Mouse (Mus musculus) Patski (cell line): ENCODE measurements around the gene Pfdn6. TPM values are rescaled to one million over a fixed set of nuclear protein-coding genes. Genes with fewer than 3 reads are reported as not detected.
"Not testable (repeated sequence)": the region's sequence is repeated elsewhere in the genome, so short reads cannot be mapped to it uniquely, and the experiment has no call there.

Source experiments
- ATAC-seq: fragments of 100-300 bp; one replicate; pipeline ENCODE4 v1.8.0; 2021
- CTCF ChIA-PET: fragments of 350-600 bp; sonication (Branson Sonifier 250); formaldehyde crosslinking; loops from one replicate; lab custom pipeline; 2022; ENCODE audit warnings: inconsistent platforms; lab: Charles Lee
- POLR2A ChIA-PET: fragments of 350-600 bp; sonication (Branson Sonifier 250); formaldehyde crosslinking; loops from one replicate; lab custom pipeline; 2022; ENCODE audit warnings: antibody characterized with exemption, inconsistent platforms; lab: Charles Lee
- DNase-seq: peaks from one replicate; pipeline ENCODE4 v3.0.0-alpha.2; 2011; ENCODE audit warnings: low read depth, low spot score
- H3K27me3 ChIP-seq: fragments of 371-371 bp; one replicate; pipeline ENCODE4 v1.5.1; 2021
- CTCF ChIP-seq: fragments of 100-300 bp; IDR thresholded peaks from one replicate; pipeline ENCODE4 v1.5.1; 2021
- in situ Hi-C: fragments of 300-500 bp; cut with MboI; formaldehyde crosslinking; loops from 3 replicates; pipeline ENCODE4 v1.11.1; 2018; ENCODE audit warnings: low pct_unique_long_range_greater_than_20kb, mixed read lengths
- polyA plus RNA-seq: library from polyadenylated mRNA; unstranded; gene quantifications from one replicate; pipeline ENCODE4 v1.2.3, GENCODE M21; 2021

The Pfdn6 gene
- polyA plus RNA-seq, 1 experiment from 2014 or later = 115 TPM

DNA sequence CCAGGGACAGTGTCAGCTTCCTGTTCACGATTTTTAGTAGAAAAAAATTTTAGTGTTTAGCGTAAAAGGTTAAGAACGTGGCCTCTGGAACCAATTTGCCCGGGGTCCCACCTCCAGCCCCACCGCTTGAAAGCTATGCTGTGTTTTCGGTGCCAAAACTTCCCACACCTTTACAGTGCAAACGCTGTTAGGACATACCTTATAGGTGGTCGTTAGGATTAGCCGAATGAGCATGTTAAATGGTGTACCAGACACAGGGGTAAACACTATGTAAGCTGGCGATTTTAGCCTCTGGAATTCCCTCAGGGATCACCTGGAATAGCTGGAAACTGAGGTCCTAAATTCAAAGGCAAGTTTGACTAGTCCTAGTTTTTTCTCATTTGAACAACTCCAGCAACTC lies 16.2 kb upstream of the Pfdn6 start:
- POLR2A ChIA-PET = interaction anchor here (1.0 to 3.2 kb wide), 6 partner anchors 11 to 53 kb away, joined by 3 to 9 read pairs (median 4); partner anchors contain the start of genes Daxx and Wdr46

DNA sequence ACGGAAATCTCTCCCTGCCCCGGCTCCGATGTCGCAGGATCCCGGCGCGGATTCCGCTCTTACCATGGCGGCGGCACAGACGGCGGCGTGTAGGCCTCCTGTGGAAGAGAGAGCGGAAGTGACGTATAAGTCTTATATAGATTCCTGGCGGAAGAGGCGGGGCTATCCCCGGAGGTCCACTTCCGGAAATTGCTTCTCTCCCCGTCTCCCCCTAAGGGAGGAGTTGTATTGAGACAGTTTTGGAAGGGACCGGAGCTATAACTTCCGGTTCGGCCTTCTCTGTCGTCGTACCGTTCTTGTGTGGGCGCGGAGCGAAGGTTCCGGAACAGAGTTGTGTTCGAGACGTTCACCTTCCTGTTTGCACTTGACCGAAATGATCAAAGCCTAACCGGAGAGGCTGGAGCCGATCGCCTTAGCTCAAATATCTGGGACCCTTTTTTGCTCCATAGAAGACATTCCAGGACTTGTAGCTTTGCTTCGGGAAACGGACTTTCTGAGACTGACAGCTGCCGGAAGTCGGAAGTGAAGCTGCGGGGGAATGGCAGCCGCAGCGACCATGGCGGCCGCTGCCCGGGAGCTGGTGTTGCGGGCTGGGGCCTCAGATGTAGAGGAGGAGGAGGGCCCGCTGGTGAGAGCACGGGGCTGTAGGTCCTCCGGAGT lies 15.5 kb upstream of the Pfdn6 start, which contains the start of the genes Vps52 and Rps18:
Gene Vps52, plus strand, starts transcription at position 258 of the 660 bp plus-strand sequence.
Gene Rps18, minus strand, starts transcription at position 447 of the 660 bp plus-strand sequence.
- in situ Hi-C loops = no loop called here
- DNase-seq (peak; percentile 91), ATAC-seq (peak; percentile 56)
- CTCF ChIA-PET = interaction anchor here (1.2 to 1.3 kb wide), 2 partner anchors 15 to 29 kb away, joined by 3 to 5 read pairs; partner anchors contain the start of genes Pfdn6 and Wdr46
- no peak for TF ChIP-seq CTCF
- POLR2A ChIA-PET = interaction anchor here (1.0 to 3.2 kb wide), 6 partner anchors 10 to 53 kb away, joined by 3 to 9 read pairs (median 4); partner anchors contain the start of genes Daxx and Wdr46
- H3K27me3 ChIP-seq = no peaks in the 10 kb centered on the region

More for the DNA sequence above, 16.2 kb upstream of the Pfdn6 start:
- no peak for TF ChIP-seq CTCF
- no peaks in the 10 kb centered on the region for H3K27me3 ChIP-seq
- CTCF ChIA-PET = interaction anchor here (1.2 to 1.3 kb wide), 3 partner anchors 12 to 28 kb away, joined by 3 to 5 read pairs (median 4); partner anchors contain the start of genes Pfdn6 and Wdr46
- DNase-seq = no peak
- in situ Hi-C loops = no loop called here
- ATAC-seq = no peak

DNA sequence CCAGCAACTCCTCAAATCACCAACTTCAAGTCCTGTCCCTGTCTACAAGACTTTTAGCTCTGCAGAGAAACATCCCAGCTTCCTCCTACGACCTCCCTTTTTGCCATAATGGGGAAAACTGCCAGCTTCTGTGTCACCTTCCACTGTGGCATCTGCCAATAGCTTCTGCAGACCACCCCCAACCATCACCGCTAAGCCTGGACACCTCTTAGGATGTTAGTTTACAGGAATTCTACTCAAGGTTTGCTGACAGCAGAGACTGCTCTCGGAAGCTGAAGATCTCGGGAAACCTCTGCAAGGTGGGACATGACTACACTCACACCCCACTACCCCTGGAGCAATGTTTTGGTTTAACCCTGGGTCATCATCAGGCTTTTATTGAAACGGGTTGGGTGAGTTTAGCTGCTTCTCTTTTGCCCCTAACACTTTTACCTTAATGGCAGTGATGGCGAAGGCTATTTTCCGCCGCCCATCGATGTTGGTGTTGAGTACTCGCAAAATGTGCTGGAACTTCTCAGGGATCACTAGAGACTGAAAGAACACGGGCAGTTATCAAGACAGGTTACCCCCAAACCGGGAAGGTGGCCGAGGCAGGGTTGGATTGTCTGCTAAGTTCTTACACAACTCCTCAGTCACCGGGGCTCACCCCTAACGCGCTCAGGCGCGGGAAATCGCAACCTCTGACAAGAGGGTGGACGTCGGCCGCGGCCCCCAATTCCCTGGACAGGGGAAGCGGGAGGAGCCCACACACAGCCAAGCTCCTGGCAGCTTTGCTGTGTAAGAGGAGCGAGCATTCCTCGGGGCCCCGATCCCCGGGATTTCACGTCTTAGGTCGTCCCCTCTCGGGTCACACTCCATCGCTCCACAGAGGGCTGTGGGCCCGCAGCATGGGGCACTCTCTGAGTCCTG lies 14.8 kb upstream of the Pfdn6 start:
- ATAC-seq = peak; percentile 19
- no peak for DNase-seq

DNA sequence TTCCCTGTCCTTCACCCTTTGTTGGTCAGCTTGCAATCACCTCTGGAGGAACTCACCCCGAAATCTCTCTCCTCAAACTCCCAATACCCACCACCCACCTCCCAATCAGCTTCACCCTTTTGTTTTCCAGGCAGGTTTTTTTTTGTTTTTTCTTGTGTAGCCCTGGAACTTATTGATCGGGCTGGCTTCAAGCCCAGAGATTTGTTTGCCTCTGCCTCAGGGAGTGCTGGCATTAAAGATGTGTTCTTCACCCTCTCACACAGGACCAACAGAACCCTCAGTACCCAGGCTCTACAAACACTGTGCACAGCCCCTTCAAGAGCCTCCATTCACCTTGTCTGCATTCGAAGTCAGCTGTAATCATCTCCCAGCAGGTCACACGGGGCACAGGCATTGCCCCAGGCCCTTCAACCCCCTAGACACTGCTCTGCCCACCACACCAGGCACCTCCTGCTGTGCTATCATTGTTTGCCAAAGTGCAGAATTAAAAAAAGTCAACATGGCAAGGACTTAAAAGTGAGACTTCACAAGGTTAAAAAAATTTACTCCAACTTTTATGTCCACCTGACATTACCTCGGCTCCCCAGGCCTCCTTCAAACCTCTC lies 13.9 kb upstream of the Pfdn6 start:
- in situ Hi-C loops = no loop called here
- ChIA-PET POLR2A (interaction anchor here (1.0 to 3.2 kb wide), 5 partner anchors 11 to 45 kb away, joined by 3 to 9 read pairs (median 8); partner anchors contain the start of genes Daxx, Pfdn6, Rgl2 and Wdr46), CTCF (no interaction called here)
- DNase-seq (no peak), ATAC-seq (no peak)
- no peak for TF ChIP-seq CTCF
- H3K27me3 ChIP-seq = no peaks in the 10 kb centered on the region

More for the DNA sequence above, 14.8 kb upstream of the Pfdn6 start:
- no peaks in the 10 kb centered on the region for H3K27me3 ChIP-seq
- in situ Hi-C loops = no loop called here
- POLR2A ChIA-PET = interaction anchor here (1.0 to 3.2 kb wide), 6 partner anchors 10 to 46 kb away, joined by 3 to 9 read pairs (median 4); partner anchors contain the start of genes Daxx, Rgl2 and Wdr46
- no peak for TF ChIP-seq CTCF
- CTCF ChIA-PET = interaction anchor here (1.2 to 1.3 kb wide), 2 partner anchors 15 to 30 kb away, joined by 3 to 5 read pairs; partner anchors contain the start of genes Pfdn6 and Wdr46

DNA sequence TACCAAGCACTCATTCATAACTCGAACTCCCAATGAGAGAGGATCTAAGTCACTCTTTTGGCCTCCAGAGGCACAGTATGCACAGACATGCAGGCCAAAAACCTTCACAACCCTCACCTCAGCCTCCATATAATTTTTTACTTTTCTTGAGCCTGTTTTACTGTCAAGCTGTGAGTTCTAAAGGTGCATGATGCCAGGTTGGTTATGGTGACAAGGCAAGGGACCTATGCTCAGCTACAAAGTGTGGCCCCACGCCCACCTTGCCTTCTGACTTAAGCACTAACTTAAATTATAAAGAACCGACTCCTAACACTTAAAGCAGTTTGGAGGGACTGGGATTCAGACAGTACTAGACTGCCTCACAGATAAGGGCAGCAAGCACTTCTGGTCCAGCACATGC lies 13.2 kb upstream of the Pfdn6 start:
- ATAC-seq (no peak), DNase-seq (no peak)
- H3K27me3 ChIP-seq = no peaks in the 10 kb centered on the region
- in situ Hi-C loops = no loop called here
- CTCF ChIA-PET = no interaction called here
- POLR2A ChIA-PET = interaction anchor here (1.7 kb wide), 1 partner anchor 13 kb away, joined by 8 read pairs; the partner anchor contains the start of genes Pfdn6 and Wdr46
- TF ChIP-seq CTCF = no peak

DNA sequence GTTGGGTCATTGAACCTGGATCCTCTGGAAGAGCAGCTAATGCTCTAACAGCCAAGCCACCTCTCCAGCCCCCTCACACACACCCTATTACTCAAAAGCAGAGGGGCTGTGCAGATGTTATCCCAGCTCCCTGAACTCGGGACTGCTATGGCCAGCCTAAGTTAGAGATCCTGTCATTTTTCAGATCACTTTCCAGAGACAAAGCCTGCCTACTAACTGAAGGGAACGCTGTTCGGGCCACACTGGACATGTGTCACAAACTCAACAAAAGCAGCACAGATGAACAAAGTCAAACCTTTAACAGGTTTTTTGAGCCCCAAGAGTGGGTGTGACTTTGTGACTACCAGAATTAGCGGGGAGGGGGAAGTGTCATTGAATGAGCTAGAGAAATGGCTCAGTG lies 12.7 kb upstream of the Pfdn6 start:
- DNase-seq = no peak
- ChIA-PET CTCF (no interaction called here), POLR2A (interaction anchor here (1.7 kb wide), 1 partner anchor 13 kb away, joined by 8 read pairs; the partner anchor contains the start of genes Pfdn6 and Wdr46)
- no peak for ATAC-seq
- no peaks in the 10 kb centered on the region for H3K27me3 ChIP-seq
- in situ Hi-C loops = no loop called here
- TF ChIP-seq CTCF = no peak

DNA sequence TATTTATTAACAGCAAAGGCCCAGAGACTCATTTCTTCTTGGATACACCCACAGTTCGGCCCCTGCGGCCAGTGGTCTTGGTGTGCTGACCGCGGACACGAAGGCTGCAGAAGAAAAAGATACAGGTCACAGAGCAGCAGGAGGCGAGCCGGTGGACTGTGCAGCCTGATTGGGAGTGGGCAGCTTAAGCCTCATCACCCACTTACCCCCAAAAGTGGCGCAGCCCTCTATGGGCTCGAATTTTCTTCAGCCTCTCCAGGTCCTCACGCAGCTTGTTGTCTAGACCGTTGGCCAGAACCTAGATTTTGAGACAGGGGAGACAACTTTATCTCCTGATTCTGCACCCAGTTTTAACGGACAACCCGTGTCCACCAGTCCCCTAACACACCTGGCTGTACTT lies 11.9 kb upstream of the Pfdn6 start:
- H3K27me3 ChIP-seq, DNase-seq, POLR2A ChIA-PET, ATAC-seq, in situ Hi-C loops: not testable (repeated sequence)
- CTCF ChIA-PET = interaction anchor here (2.4 kb wide), 1 partner anchor 11 kb away, joined by 6 read pairs; the partner anchor contains the start of genes Pfdn6 and Wdr46

DNA sequence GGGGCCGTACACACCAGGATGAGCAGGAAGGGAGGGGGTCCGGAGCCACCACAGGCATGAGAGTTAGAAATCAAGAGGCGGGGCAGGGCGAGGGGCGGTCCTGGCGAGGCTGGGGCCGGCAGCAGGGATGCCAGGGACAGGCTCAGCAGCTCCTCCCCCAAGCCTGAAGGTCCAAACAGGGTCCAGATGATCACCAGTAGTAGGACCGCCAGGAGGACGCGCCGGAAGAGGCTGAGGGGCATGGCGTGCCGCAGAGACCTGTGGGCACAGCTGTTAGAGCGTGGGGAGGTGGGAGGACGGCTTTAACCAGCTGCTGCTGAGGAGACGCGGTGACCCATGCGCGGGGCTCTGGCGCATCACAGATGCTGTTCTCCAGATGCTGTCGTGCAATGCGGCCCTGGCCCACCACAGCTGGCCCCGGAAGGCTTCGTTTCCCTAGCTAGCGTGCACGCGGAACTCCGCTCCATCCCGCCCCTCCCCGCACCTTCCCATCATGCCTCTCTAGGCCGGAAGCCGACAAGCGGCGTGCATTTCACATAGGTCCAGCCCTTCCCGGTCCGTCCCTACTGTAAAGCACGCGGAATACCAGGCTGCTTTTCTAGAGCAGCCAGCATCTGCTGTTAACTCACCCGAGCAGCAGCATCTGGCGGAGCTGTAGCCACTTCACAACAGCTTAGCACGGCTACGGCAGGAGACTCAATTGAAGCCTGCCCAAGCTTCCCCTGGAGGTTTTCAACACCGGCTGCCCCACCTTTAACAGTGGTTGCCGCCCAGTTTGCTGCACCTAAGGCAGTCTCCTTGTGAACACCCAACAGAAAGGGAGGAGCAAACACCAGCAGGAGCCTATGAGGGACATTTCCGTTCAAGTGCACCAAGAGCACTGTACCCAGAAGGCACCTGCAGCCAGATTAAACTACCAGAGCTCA lies 11.1 kb upstream of the Pfdn6 start, which contains the start of gene B3galt4:
Gene B3galt4, minus strand, starts transcription at position 468 of the 926 bp plus-strand sequence.
- in situ Hi-C loops = no loop called here
- TF ChIP-seq CTCF = no peak
- ATAC-seq (peak; percentile 29), DNase-seq (no peak)
- CTCF ChIA-PET = interaction anchor here (2.4 kb wide), 1 partner anchor 11 kb away, joined by 6 read pairs; the partner anchor contains the start of genes Pfdn6 and Wdr46
- POLR2A ChIA-PET = interaction anchor here (3.6 kb wide), 1 partner anchor 11 kb away, joined by 15 read pairs; the partner anchor contains the start of genes Pfdn6 and Wdr46
- no peaks in the 10 kb centered on the region for H3K27me3 ChIP-seq
